Mouse (Mus musculus): Measurements from ENCODE around the gene H2-Ke6. TPM values are rescaled to one million over a fixed set of nuclear protein-coding genes. Genes with fewer than 3 reads are reported as not detected.

The H2-Ke6 gene
- polyA plus RNA-seq (2017; shearing (Covaris generic)) = 100 to 1,000 TPM; 289 to 375 TPM

GRCm38 (mm10) chr17:34027656-34028223 lies at the start of gene H2-Ke6:
Gene H2-Ke6 (minus strand): TSS chr17:34028060.

GRCm38 (mm10) chr17:34038878-34039561 lies 11.2 kb upstream of the H2-Ke6 start, which contains the start of gene Col11a2:
Gene Col11a2 (plus strand): TSS chr17:34039437.

DNA sequence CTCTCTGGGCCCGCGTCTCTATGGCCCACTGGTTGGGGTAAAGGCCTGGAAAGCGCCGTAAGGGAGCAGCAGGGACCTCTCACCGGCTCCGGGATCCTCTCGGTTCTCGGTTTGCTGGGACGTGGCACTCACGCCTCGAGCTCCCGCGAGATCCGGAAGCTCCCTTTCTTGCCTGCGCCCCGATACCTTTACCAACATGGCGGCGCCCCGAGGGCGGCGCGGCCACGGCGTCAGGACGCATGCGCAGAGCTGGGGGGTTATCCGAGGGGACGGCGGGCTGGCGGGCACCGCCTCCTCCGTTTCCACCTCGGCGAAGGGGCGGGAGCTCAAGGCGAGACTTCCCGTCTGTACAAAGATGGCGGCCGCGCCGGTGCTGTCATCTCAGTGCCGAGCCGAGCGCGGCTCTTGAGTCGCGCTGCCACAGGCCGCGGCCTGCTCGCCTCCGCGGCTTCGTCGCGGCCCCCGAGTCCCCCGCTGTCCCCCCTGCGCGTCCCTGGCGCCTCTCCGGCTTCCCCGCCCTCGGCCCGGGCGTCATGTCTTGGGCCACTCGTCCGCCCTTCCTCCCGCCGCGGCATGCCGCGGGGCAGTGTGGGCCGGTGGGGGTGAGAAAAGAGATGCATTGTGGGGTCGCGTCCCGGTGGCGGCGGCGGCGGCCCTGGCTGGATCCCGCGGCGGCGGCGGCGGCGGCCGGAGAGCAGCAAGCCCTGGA lies 3.8 kb upstream of the H2-Ke6 start, which contains the start of the genes Slc39a7 and Rxrb:
Gene Slc39a7 (minus strand): TSS at position 218 of the 709 bp plus-strand sequence.
Gene Rxrb (plus strand): TSS at position 348 of the 709 bp plus-strand sequence.

GRCm38 (mm10) chr17:34024317-34024821 lies 3.5 kb downstream of the H2-Ke6 start, which contains the start of gene Ring1:
Gene Ring1 (minus strand): TSS chr17:34024680.

DNA sequence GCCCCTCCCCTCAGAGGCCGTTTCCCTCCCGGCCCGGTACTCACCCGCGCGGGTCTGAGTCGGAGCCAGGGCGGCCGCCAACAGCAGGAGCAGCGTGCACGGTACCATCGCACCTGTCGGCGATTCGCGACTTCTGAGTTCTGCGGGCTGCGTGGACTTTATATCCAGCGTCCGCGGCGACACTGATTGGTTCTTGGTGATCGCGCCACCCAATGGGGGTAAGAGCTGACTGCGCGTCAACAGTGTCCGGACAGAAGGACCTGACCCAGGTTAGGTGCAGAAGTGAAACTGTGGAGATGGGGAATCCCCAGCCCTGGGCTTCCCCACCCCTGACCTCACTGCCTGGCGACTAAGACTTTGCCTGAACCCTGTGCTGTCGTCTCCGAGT lies 27.7 kb downstream of the H2-Ke6 start, which contains the start of gene H2-K1:
Gene H2-K1 (minus strand): TSS at position 198 of the 388 bp plus-strand sequence.

Other genes starting within 250 kb of the H2-Ke6 start
- gene Angptl4, start 246.2 kb downstream of the H2-Ke6 start, polyA plus RNA-seq (2017; shearing (Covaris generic)) = 1 to 10 TPM; 3.2 to 7.7 TPM
- gene Kank3, start 217.5 kb downstream of the H2-Ke6 start, polyA plus RNA-seq (2017; shearing (Covaris generic)) = 10 to 100 TPM in 1 of 2 experiments, 1 to 10 TPM in 1; 6.9 to 16.4 TPM
- 100 to 1,000 TPM; 768 to 791 TPM for gene Rps28, start 203.5 kb downstream of the H2-Ke6 start, polyA plus RNA-seq (2017; shearing (Covaris generic))
- 100 to 1,000 TPM; 295 to 298 TPM for gene Ndufa7, start 203.5 kb downstream of the H2-Ke6 start, polyA plus RNA-seq (2017; shearing (Covaris generic))
- 10 to 100 TPM; 12.7 to 26.5 TPM for gene Cd320, start 185.0 kb downstream of the H2-Ke6 start, polyA plus RNA-seq (2017; shearing (Covaris generic))
- gene Gm7029, start 154.2 kb downstream of the H2-Ke6 start, polyA plus RNA-seq (2017; shearing (Covaris generic)) = not detected
- gene Kifc1, start 137.4 kb downstream of the H2-Ke6 start, polyA plus RNA-seq (2017; shearing (Covaris generic)) = 1 to 10 TPM; 5.4 to 5.9 TPM
- gene Platr17, start 122.9 kb downstream of the H2-Ke6 start, polyA plus RNA-seq (2017; shearing (Covaris generic)) = 1 to 10 TPM; 2.7 to 8.0 TPM
- 100 to 1,000 TPM in 1 of 2 experiments, 10 to 100 TPM in 1; 88.4 to 128 TPM for gene Daxx, start 118.6 kb downstream of the H2-Ke6 start, polyA plus RNA-seq (2017; shearing (Covaris generic))
- gene Tapbp, start 112.2 kb downstream of the H2-Ke6 start, polyA plus RNA-seq (2017; shearing (Covaris generic)) = 100 to 1,000 TPM; 609 to 631 TPM
- gene Zbtb22, start 112.2 kb downstream of the H2-Ke6 start, polyA plus RNA-seq (2017; shearing (Covaris generic)) = 10 to 100 TPM; 19.7 to 30.0 TPM
- 100 to 1,000 TPM; 129 to 170 TPM for gene Rgl2, start 98.5 kb downstream of the H2-Ke6 start, polyA plus RNA-seq (2017; shearing (Covaris generic))
- 100 to 1,000 TPM; 132 to 142 TPM for gene Pfdn6, start 87.7 kb downstream of the H2-Ke6 start, polyA plus RNA-seq (2017; shearing (Covaris generic))
- gene Wdr46, start 87.4 kb downstream of the H2-Ke6 start, polyA plus RNA-seq (2017; shearing (Covaris generic)) = 10 to 100 TPM; 59.2 to 75.0 TPM
- 10 to 100 TPM; 21.9 to 44.0 TPM for gene B3galt4, start 76.6 kb downstream of the H2-Ke6 start, polyA plus RNA-seq (2017; shearing (Covaris generic))
- 10 to 100 TPM; 69.7 to 81.8 TPM for gene Vps52, start 72.2 kb downstream of the H2-Ke6 start, polyA plus RNA-seq (2017; shearing (Covaris generic))
- 1,000 to 10,000 TPM; 1,990 to 2,168 TPM for gene Rps18, start 72.1 kb downstream of the H2-Ke6 start, polyA plus RNA-seq (2017; shearing (Covaris generic))
- gene H2-K1, start 27.7 kb downstream of the H2-Ke6 start, polyA plus RNA-seq (2017; shearing (Covaris generic)) = over 10,000 TPM; 12,130 to 12,778 TPM
- gene Ring1, start 3.4 kb downstream of the H2-Ke6 start, polyA plus RNA-seq (2017; shearing (Covaris generic)) = 10 to 100 TPM; 35.6 to 38.2 TPM
- 100 to 1,000 TPM in 1 of 2 experiments, 10 to 100 TPM in 1; 96.5 to 149 TPM for gene Slc39a7, start 3.6 kb upstream of the H2-Ke6 start, polyA plus RNA-seq (2017; shearing (Covaris generic))
- gene Rxrb, start 3.8 kb upstream of the H2-Ke6 start, polyA plus RNA-seq (2017; shearing (Covaris generic)) = 10 to 100 TPM; 66.1 to 98.3 TPM
- gene Col11a2, start 11.4 kb upstream of the H2-Ke6 start, polyA plus RNA-seq (2017; shearing (Covaris generic)) = 1 to 10 TPM in 1 of 2 experiments, under 1 TPM in 1; 0.72 to 3.2 TPM
- 10 to 100 TPM; 31.7 to 45.1 TPM for gene H2-Oa, start 64.3 kb upstream of the H2-Ke6 start, polyA plus RNA-seq (2017; shearing (Covaris generic))
- gene H2-DMa, start 91.5 kb upstream of the H2-Ke6 start, polyA plus RNA-seq (2017; shearing (Covaris generic)) = 100 to 1,000 TPM in 1 of 2 experiments, 10 to 100 TPM in 1; 99.4 to 105 TPM
- 100 to 1,000 TPM; 199 to 255 TPM for gene Brd2, start 94.6 kb upstream of the H2-Ke6 start, polyA plus RNA-seq (2017; shearing (Covaris generic))
- 10 to 100 TPM; 11.6 to 22.4 TPM for gene H2-DMb2, start 115.2 kb upstream of the H2-Ke6 start, polyA plus RNA-seq (2017; shearing (Covaris generic))
- gene H2-DMb1, start 125.0 kb upstream of the H2-Ke6 start, polyA plus RNA-seq (2017; shearing (Covaris generic)) = 10 to 100 TPM in 1 of 2 experiments, 1 to 10 TPM in 1; 2.8 to 12.1 TPM
- gene Tap1, start 159.5 kb upstream of the H2-Ke6 start, polyA plus RNA-seq (2017; shearing (Covaris generic)) = 100 to 1,000 TPM; 379 to 418 TPM
- 100 to 1,000 TPM; 443 to 527 TPM for gene Psmb9, start 159.7 kb upstream of the H2-Ke6 start, polyA plus RNA-seq (2017; shearing (Covaris generic))
- gene Psmb8, start 169.7 kb upstream of the H2-Ke6 start, polyA plus RNA-seq (2017; shearing (Covaris generic)) = 1,000 to 10,000 TPM; 1,068 to 1,232 TPM
- gene Tap2, start 175.5 kb upstream of the H2-Ke6 start, polyA plus RNA-seq (2017; shearing (Covaris generic)) = 100 to 1,000 TPM; 330 to 339 TPM
- 10 to 100 TPM; 69.7 to 70.8 TPM for gene H2-Ob, start 210.8 kb upstream of the H2-Ke6 start, polyA plus RNA-seq (2017; shearing (Covaris generic))
- gene H2-Ab1, start 229.6 kb upstream of the H2-Ke6 start, polyA plus RNA-seq (2017; shearing (Covaris generic)) = 100 to 1,000 TPM in 1 of 2 experiments, 10 to 100 TPM in 1; 49.6 to 150 TPM

All from inflammation-experienced regulatory T-cells (primary cell).